Mouse (Mus musculus) spleen, adult 10 weeks (tissue): ENCODE results near the gene Olfr1109. TPM values are rescaled to one million over a fixed set of nuclear protein-coding genes. Genes with fewer than 3 reads are reported as not detected.

ENCODE experiments used
- polyA plus RNA-seq: library from polyadenylated mRNA; stranded (reverse); fragments of 350-450 nt; fragmentation: Illumina TruSeq; extraction: RNeasy Lipid Tissue Mini Kit (QIAGEN cat#74804); gene quantifications from one replicate; pipeline ENCODE4 v1.2.3, GENCODE M21; 2015; ENCODE audit warnings: low replicate concordance; ENCODE audit not compliant: insufficient read depth

Olfr1109 gene
- polyA plus RNA-seq = not detected

GRCm38 (mm10) chr2:87095908-87096307 lies at the start of gene Olfr1109:
Gene Olfr1109 (minus strand): TSS chr2:87096008.

DNA sequence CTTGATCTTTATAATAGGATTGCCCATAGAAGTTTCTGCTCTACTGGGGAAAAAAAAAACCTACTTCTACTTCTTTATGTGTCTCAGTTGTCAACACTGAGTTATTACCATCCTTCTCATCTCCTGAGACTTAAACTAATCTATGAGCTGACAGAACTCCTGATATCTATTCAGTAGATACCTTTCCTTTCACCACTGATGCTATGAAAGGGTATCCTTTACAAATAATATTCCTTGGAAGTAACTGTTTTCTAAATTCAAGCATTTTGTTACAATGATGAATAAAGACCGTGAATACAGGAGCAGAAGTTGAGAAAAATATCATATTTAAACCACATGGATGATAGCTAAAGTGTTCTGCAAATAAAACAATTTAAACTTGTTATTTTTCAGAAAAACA lies 44.4 kb upstream of the Olfr1109 start, which contains the start of gene Olfr1110:
TSS of gene Olfr1110 (minus strand) at position 101 of the 400 bp plus-strand sequence.

GRCm38 (mm10) chr2:87114467-87114866 lies 18.7 kb upstream of the Olfr1109 start, which contains the start of gene Olfr259:
Gene Olfr259 (minus strand): TSS chr2:87114567.

DNA sequence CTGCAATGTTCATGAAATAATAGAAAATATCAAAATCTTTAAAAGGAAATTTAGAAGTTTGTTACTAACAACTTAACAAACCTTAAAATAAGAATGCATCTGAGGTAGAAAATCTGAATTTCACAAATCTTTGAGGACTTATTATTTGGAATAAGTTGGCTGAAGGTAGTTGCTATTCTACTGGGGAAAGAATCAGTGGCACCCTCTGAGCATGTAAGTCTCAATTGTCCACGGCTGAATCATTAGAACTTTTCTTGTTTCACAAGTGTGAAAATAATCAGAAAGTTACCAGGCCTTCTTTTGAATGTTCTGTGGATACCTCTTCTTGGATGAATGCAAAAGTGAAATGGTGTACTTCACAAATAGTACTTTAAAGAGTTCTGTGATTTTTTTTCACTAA lies 20.1 kb downstream of the Olfr1109 start, which contains the start of gene Olfr1107:
TSS of gene Olfr1107 (minus strand) at position 101 of the 400 bp plus-strand sequence.

GRCm38 (mm10) chr2:87052173-87052572 lies 43.6 kb downstream of the Olfr1109 start, which contains the start of gene Olfr1106:
Gene Olfr1106 (minus strand): TSS chr2:87052273.

Other genes with a start within 250 kb of the Olfr1109 start
- gene Olfr1095, start 244.3 kb downstream of the Olfr1109 start, polyA plus RNA-seq = not detected
- gene Gm13723, start 221.2 kb downstream of the Olfr1109 start, polyA plus RNA-seq = not detected
- gene Olfr1097, start 203.8 kb downstream of the Olfr1109 start, polyA plus RNA-seq = not detected
- gene Olfr1098, start 171.5 kb downstream of the Olfr1109 start, polyA plus RNA-seq = not detected
- gene Olfr1099, start 135.3 kb downstream of the Olfr1109 start, polyA plus RNA-seq = not detected
- not detected for gene Olfr1100, start 116.1 kb downstream of the Olfr1109 start, polyA plus RNA-seq
- not detected for gene Olfr1101, start 104.8 kb downstream of the Olfr1109 start, polyA plus RNA-seq
- gene Olfr1102, start 97.6 kb downstream of the Olfr1109 start, polyA plus RNA-seq = not detected
- gene Olfr1104, start 68.9 kb downstream of the Olfr1109 start, polyA plus RNA-seq = not detected
- not detected for gene Olfr1105, start 59.5 kb downstream of the Olfr1109 start, polyA plus RNA-seq
- not detected for gene Olfr1106, start 43.7 kb downstream of the Olfr1109 start, polyA plus RNA-seq
- not detected for gene Olfr1107, start 20.2 kb downstream of the Olfr1109 start, polyA plus RNA-seq
- not detected for gene Olfr259, start 18.6 kb upstream of the Olfr1109 start, polyA plus RNA-seq
- not detected for gene Olfr1110, start 44.3 kb upstream of the Olfr1109 start, polyA plus RNA-seq
- gene Olfr1111, start 56.6 kb upstream of the Olfr1109 start, polyA plus RNA-seq = not detected
- gene Olfr1112, start 91.8 kb upstream of the Olfr1109 start, polyA plus RNA-seq = not detected
- gene Olfr1113, start 113.0 kb upstream of the Olfr1109 start, polyA plus RNA-seq = not detected
- gene Olfr1115, start 152.0 kb upstream of the Olfr1109 start, polyA plus RNA-seq = not detected
- not detected for gene Olfr1116, start 171.5 kb upstream of the Olfr1109 start, polyA plus RNA-seq
- not detected for gene Olfr1118, start 211.6 kb upstream of the Olfr1109 start, polyA plus RNA-seq